Mouse (Mus musculus) embryonic facial prominence, embryonic 11.5 days (tissue): ENCODE results near the gene Hivep3. TPM values are rescaled to one million over a fixed set of nuclear protein-coding genes. Genes with fewer than 3 reads are reported as not detected.

ENCODE experiments used
- ATAC-seq: fragments of 200-750 bp; cut with Nextera tagmentation; replicated peaks from 2 replicates; pipeline ENCODE4 v1.8.0; 2017; ENCODE audit warnings: low read depth; ENCODE audit not compliant: insufficient number of reproducible peaks, low FRiP score, low TSS enrichment
- DNase-seq: peaks from one replicate; pipeline ENCODE4 v3.0.0-alpha.2; 2015; ENCODE audit warnings: low spot score
- H3K27ac ChIP-seq: fragments of 300-500 bp; sonication (generic); replicated peaks from 2 replicates; pipeline ENCODE4 v1.5.1; 2014; ENCODE audit warnings: mild to moderate bottlenecking, low read depth, low read length, control low read depth
- H3K27me3 ChIP-seq: fragments of 300-500 bp; sonication (generic); 2 replicates; pipeline ENCODE4 v1.6.1; 2014; ENCODE audit warnings: mild to moderate bottlenecking, low read length, moderate library complexity, mixed read lengths; ENCODE audit not compliant: control insufficient read depth, insufficient read depth
- H3K36me3 ChIP-seq: fragments of 300-500 bp; sonication (generic); replicated peaks from 2 replicates; pipeline ENCODE4 v1.6.1; 2014; ENCODE audit warnings: low read depth, mild to moderate bottlenecking, low read length, moderate library complexity, mixed read lengths; ENCODE audit not compliant: control insufficient read depth, insufficient read depth
- H3K4me1 ChIP-seq: fragments of 300-500 bp; sonication (generic); 2 replicates; pipeline ENCODE4 v1.6.1; 2014; ENCODE audit warnings: low read length, mixed read lengths; ENCODE audit not compliant: control insufficient read depth, insufficient read depth
- H3K4me2 ChIP-seq: fragments of 300-500 bp; sonication (generic); 2 replicates; pipeline ENCODE4 v1.6.1; 2014; ENCODE audit warnings: low read depth, mild to moderate bottlenecking, control low read depth, low read length, moderate library complexity
- H3K4me3 ChIP-seq: fragments of 300-500 bp; sonication (generic); 2 replicates; pipeline ENCODE4 v1.5.1; 2014; ENCODE audit warnings: low read depth, low read length, control low read depth
- H3K9ac ChIP-seq: fragments of 300-500 bp; sonication (generic); replicated peaks from 2 replicates; pipeline ENCODE4 v1.6.1; 2014; ENCODE audit warnings: mild to moderate bottlenecking, control low read depth, low read length
- H3K9me3 ChIP-seq: fragments of 300-500 bp; sonication (generic); replicated peaks from 2 replicates; pipeline ENCODE4 v1.6.1; 2016; ENCODE audit warnings: mild to moderate bottlenecking, low read length, inconsistent platforms, mixed read lengths; ENCODE audit not compliant: control insufficient read depth
- WGBS: fragments of 180-500 bp; shearing (Covaris S2); extraction: QIAGEN DNeasy Blood & Tissue Kit; methylation state at CpG from one replicate; pipeline ENCODE4 v1.1.7; 2014; 5-methylcytosine and 5-hydroxymethylcytosine counted together
- polyA plus RNA-seq: library from polyadenylated mRNA; unstranded; fragments of >200 nt; fragmentation: Nextera tagmentation; extraction: Ambion mirVana; gene quantifications from 2 replicates; pipeline ENCODE4 v1.2.1, GENCODE M21; 2014

Gene Hivep3
- polyA plus RNA-seq, 1 experiment from 2014 or later = 1.6 TPM

GRCm38 (mm10) chr4:120116312-120116711 is 382.7 kb downstream of the Hivep3 start:
- Histone ChIP-seq H3K27me3 (no peaks in the 10 kb centered on the region), H3K27ac (no peak overlapping the region), H3K4me3 (no peak overlapping the region), H3K9me3 (no peaks in the 10 kb centered on the region), H3K4me1 (no peaks in the 10 kb centered on the region), H3K9ac (no peak overlapping the region), H3K36me3 (no peaks in the 10 kb centered on the region), H3K4me2 (no peak overlapping the region)
- WGBS = 93% methylated on average over 1 of the region's 1 CpGs
- ATAC-seq (no peak), DNase-seq (no peak)

GRCm38 (mm10) chr4:120120276-120120675 is 386.7 kb downstream of the Hivep3 start:
- H3K9me3 ChIP-seq = no peaks in the 10 kb centered on the region
- no peak overlapping the region for H3K27ac ChIP-seq
- no peak for ATAC-seq
- H3K4me3 ChIP-seq = no peak overlapping the region
- no peak overlapping the region for H3K4me2 ChIP-seq
- peak; percentile 61 for DNase-seq
- H3K4me1 ChIP-seq = no peaks in the 10 kb centered on the region
- H3K27me3 ChIP-seq = no peaks in the 10 kb centered on the region
- no peak overlapping the region for H3K9ac ChIP-seq
- WGBS = 34% methylated on average over 8 of the region's 8 CpGs
- H3K36me3 ChIP-seq = no peaks in the 10 kb centered on the region

GRCm38 (mm10) chr4:120124656-120125055 is 391.1 kb downstream of the Hivep3 start:
- Histone ChIP-seq H3K4me2 (no peak overlapping the region), H3K9me3 (no peaks in the 10 kb centered on the region), H3K27me3 (no peaks in the 10 kb centered on the region), H3K9ac (no peak overlapping the region), H3K27ac (no peak overlapping the region), H3K36me3 (no peaks in the 10 kb centered on the region), H3K4me1 (no peaks in the 10 kb centered on the region), H3K4me3 (no peak overlapping the region)
- no peak for ATAC-seq
- WGBS = 80% methylated on average over 6 of the region's 6 CpGs
- no peak for DNase-seq

DNA sequence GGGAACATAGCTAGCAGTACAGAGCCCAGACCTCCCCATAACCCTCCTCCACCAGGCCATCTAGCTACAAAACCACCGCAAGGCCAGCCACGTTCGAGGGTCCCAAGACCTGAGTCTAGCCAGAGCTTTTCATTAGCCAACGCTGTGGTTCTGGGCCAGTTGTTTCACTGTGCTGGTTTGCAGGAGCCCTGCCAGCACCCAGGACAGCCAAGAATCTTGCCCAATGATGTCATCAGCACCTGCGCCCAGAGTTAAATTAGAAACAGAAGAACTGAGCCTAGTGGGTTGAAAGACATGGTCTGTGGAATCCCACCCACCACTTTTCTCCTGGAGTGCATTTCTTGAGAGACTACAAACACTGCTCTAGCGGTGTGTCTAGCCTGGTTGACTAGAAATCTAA is 392.5 kb downstream of the Hivep3 start:
- no peak for DNase-seq
- H3K9ac ChIP-seq = no peak overlapping the region
- H3K27ac ChIP-seq = no peak overlapping the region
- no peak overlapping the region for H3K4me3 ChIP-seq
- no peak for ATAC-seq
- no peaks in the 10 kb centered on the region for H3K9me3 ChIP-seq
- 85% methylated on average over 6 of the region's 6 CpGs for WGBS
- H3K36me3 ChIP-seq = no peaks in the 10 kb centered on the region
- no peak overlapping the region for H3K4me2 ChIP-seq
- no peaks in the 10 kb centered on the region for H3K4me1 ChIP-seq
- no peaks in the 10 kb centered on the region for H3K27me3 ChIP-seq

GRCm38 (mm10) chr4:120127333-120127732 is 393.7 kb downstream of the Hivep3 start:
- Histone ChIP-seq H3K9ac (no peak overlapping the region), H3K4me3 (no peak overlapping the region), H3K36me3 (no peaks in the 10 kb centered on the region), H3K9me3 (no peaks in the 10 kb centered on the region), H3K27me3 (no peaks in the 10 kb centered on the region), H3K4me1 (no peaks in the 10 kb centered on the region), H3K4me2 (no peak overlapping the region), H3K27ac (no peak overlapping the region)
- DNase-seq (no peak), ATAC-seq (no peak)
- 81% methylated on average over 3 of the region's 3 CpGs for whole genome bisulfite sequencing

DNA sequence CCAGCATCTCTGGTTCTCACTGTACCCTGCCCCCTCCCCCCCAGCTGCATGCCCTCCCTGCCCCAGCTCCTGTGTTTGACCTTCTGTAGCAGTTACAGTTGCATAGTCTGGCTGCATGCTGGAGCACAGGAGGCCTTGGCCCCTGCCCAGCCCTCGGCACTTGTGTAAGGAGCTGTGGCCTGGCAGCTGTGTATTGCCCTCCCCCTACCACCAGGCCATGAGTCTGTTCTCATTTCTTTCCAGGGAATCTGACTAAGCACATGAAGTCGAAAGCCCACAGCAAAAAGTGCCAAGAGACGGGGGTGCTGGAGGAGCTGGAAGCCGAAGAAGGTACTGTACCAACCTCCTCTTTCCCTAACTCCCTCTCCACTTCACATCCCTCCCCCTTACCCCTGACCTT is 394.4 kb downstream of the Hivep3 start:
- Histone ChIP-seq H3K4me1 (no peaks in the 10 kb centered on the region), H3K27ac (no peak overlapping the region), H3K4me3 (no peak overlapping the region), H3K4me2 (no peak overlapping the region), H3K9me3 (no peaks in the 10 kb centered on the region), H3K36me3 (no peaks in the 10 kb centered on the region), H3K27me3 (no peaks in the 10 kb centered on the region), H3K9ac (no peak overlapping the region)
- WGBS = 78% methylated on average over 4 of the region's 4 CpGs
- ATAC-seq = no peak
- DNase-seq = no peak

GRCm38 (mm10) chr4:120129233-120129885 is 395.8 kb downstream of the Hivep3 start:
- no peak for ATAC-seq
- no peak overlapping the region for H3K4me3 ChIP-seq
- 44% methylated on average over 4 of the region's 4 CpGs for WGBS

GRCm38 (mm10) chr4:120130926-120131325 is 397.3 kb downstream of the Hivep3 start:
- H3K9me3 ChIP-seq = no peaks in the 10 kb centered on the region
- WGBS = 26% methylated on average over 4 of the region's 4 CpGs
- no peaks in the 10 kb centered on the region for H3K4me1 ChIP-seq
- ATAC-seq (no peak), DNase-seq (no peak)
- H3K27me3 ChIP-seq = no peaks in the 10 kb centered on the region
- no peak overlapping the region for H3K4me3 ChIP-seq
- H3K36me3 ChIP-seq = no peaks in the 10 kb centered on the region
- H3K4me2 ChIP-seq = no peak overlapping the region
- H3K9ac ChIP-seq = no peak overlapping the region
- no peak overlapping the region for H3K27ac ChIP-seq

More at GRCm38 (mm10) chr4:120129233-120129885, 395.8 kb downstream of the Hivep3 start:
- Histone ChIP-seq H3K27me3 (no peaks in the 10 kb centered on the region), H3K27ac (no peak overlapping the region), H3K9ac (no peak overlapping the region), H3K4me2 (no peak overlapping the region), H3K4me1 (no peaks in the 10 kb centered on the region), H3K9me3 (no peaks in the 10 kb centered on the region), H3K36me3 (no peaks in the 10 kb centered on the region)
- DNase-seq = peak; percentile 77
